Mouse (Mus musculus): ENCODE measurements at regions not wholly inside any gene's neighbourhood (a gene's known extent, or its start where the extent isn't known, plus 50 kb on each side); places are given as distances from the start of the nearest gene placed in this dataset.

- TF ChIP-seq EP300 (IDR thresholded peaks at IDR 0.05; ENCODE audit: low read depth) (no peak), CTCF (IDR thresholded peaks at IDR 0.05; ENCODE audit: low read depth) (no peak)
Observed at GRCm38 (mm10) chr14:8727364-8727763, 61.3 kb upstream of the 4930452B06Rik start.

Measured in heart, postnatal 0 days (tissue).